Comparison of ENCODE assay signal across 25 mouse cellular contexts in the genomic region with DNA sequence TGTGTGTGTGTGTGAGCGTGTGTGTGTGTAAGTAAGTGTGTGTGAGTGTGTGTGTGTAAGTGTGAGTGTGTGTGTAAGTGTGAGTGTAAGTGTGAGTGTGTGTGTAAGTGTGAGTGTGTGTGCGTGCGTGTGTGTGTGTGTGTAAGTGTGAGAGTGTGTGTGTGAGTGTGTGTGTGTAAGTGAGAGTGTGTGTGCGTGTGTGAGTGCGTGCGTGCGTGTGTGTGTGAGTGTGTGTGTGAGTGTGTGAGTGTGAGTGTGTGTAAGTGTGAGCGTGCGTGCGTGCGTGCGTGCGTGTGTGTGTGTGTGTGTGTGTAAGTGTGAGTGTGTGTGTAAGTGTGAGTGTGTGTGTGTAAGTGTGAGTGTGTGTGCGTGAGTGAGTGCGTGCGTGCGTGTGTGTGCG.
"Had no signal": no experiment of that assay in that cellular context is flagged by ENCODE, and none has a peak within 500 bp of the region (broad histone marks: within the 10 kb centered on the region; RNA-seq: fewer than 3 reads in every experiment).

No protein-coding gene starts in this region.

- H3K9ac ChIP-seq: heart, embryonic 13.5 days; heart, embryonic 15.5 days; hindbrain, embryonic 13.5 days; hindbrain, embryonic 15.5 days; kidney, embryonic 15.5 days; limb, embryonic 12.5 days had no signal

- H3K27me3 ChIP-seq: heart, embryonic 13.5 days; heart, embryonic 15.5 days; hindbrain, embryonic 13.5 days; hindbrain, embryonic 15.5 days; kidney, embryonic 15.5 days; limb, embryonic 12.5 days had no signal

- H3K4me3 ChIP-seq: heart, adult 2 months; heart, embryonic 13.5 days; heart, embryonic 15.5 days; hindbrain, embryonic 13.5 days; hindbrain, embryonic 15.5 days; kidney, embryonic 15.5 days; left cerebral cortex, adult 2 months; limb, embryonic 10.5 days; limb, embryonic 12.5 days had no signal

- H3K4me2 ChIP-seq: heart, embryonic 11.5 days; heart, embryonic 13.5 days; heart, embryonic 15.5 days; hindbrain, embryonic 13.5 days; hindbrain, embryonic 15.5 days; kidney, embryonic 15.5 days; limb, embryonic 12.5 days had no signal

- ATAC-seq: hindbrain, postnatal 0 days; intestine, embryonic 16.5 days had no signal

- H3K9me3 ChIP-seq: heart, embryonic 13.5 days; heart, embryonic 15.5 days; hindbrain, embryonic 13.5 days; hindbrain, embryonic 15.5 days; kidney, embryonic 15.5 days; limb, embryonic 10.5 days; limb, embryonic 12.5 days had no signal

- H3K27ac ChIP-seq: heart, adult 2 months; heart, embryonic 13.5 days; heart, embryonic 15.5 days; hindbrain, embryonic 13.5 days; hindbrain, embryonic 15.5 days; hindbrain, postnatal 0 days; kidney, embryonic 15.5 days; kidney, postnatal 0 days; left cerebral cortex, adult 2 months; limb, embryonic 10.5 days; limb, embryonic 12.5 days had no signal

- DNase-seq: gastrocnemius, postnatal 14 days; gastrocnemius, postnatal 36 days; heart, adult 11 months; heart, adult 2 months; heart, postnatal 14 days; heart, postnatal 36 days; kidney, adult 11 months; kidney, adult 2 months; kidney, adult 9 months; kidney, postnatal 14 days; kidney, postnatal 36 days; layer of hippocampus, adult 9-11 months; liver had no signal
